Mouse (Mus musculus) left cerebral cortex, postnatal 4 days (tissue): ENCODE data around the gene Lrp10. TPM values are rescaled to one million over a fixed set of nuclear protein-coding genes. Genes with fewer than 3 reads are reported as not detected.
A peak's percentile ranks its signal among the peaks of the same experiment; 100 is the strongest.

Experiments used
- DNase-seq: peaks from one replicate; pipeline ENCODE4 v3.0.0-alpha.2; 2022
- intact Hi-C: fragments of 180-260 bp; cut with DNase I; formaldehyde crosslinking; loops from one replicate; pipeline ENCODE4 v1.15.1; 2025
- total RNA-seq, 2 experiments: library from RNA; stranded (reverse); gene quantifications; 2 replicates each; pipeline ENCODE4 v1.2.3; 2021

The Lrp10 gene
- 10 to 100 TPM; 39.6 to 39.8 TPM for total RNA-seq

DNA sequence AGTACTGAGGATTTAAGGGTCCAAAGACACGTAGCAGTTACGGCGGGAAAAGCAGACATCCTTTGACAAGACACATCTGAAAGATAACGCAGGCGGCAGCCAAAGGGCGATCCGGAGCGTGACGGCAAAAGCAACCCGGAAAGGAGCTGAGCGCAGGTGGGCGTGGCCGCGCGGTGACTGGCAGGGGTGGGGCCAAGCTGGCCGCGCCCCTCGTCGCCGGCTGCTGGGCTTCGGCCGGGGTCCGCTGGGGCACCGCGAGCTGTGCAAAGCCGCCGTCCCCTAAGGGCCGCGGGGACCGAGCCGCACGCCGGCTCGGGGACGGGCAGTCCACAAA lies at the start of gene Lrp10:
Gene Lrp10, plus strand, starts transcription at position 179 of the 334 bp plus-strand sequence.
- intact Hi-C loops, result no loop called here
- peak; percentile 90 for DNase-seq

GRCm38 (mm10) chr14:54415241-54416020 lies 48.5 kb upstream of the Lrp10 start:
- no peak for DNase-seq
- intact Hi-C loops, result loop anchor here (10.0 kb wide), 2 partner anchors 151 to 229 kb away; partner anchors contain the start of genes Cdh24 and Gm17606

- DNase-seq, result no peak
- intact Hi-C loops, result loop anchor here (10.0 kb wide), 2 partner anchors 152 to 228 kb away; partner anchors contain the start of genes Cdh24 and Gm17606
Observed at GRCm38 (mm10) chr14:54416229-54416775, 47.6 kb upstream of the Lrp10 start.

DNA sequence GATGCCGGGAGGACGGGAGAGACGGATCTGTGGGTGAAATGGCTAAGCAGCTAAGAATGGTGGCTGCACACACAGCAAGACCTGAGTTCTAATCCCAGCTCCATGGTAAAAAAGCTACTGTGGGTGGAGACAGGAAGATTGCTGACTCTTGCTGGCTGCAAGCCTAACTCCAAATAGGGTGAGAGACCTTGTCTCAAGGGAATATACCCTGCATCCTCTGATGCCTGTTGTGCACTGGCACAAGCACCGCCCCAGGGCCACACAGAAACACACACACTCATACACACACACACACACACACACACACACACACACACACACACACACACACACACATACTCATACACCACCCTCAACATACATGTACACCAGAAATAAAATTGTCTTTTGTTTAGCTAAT lies 47.1 kb upstream of the Lrp10 start:
- no peak for DNase-seq
- intact Hi-C loops, result loop anchor here (10.0 kb wide), 2 partner anchors 152 to 228 kb away; partner anchors contain the start of genes Cdh24 and Gm17606

- no peak for DNase-seq
- intact Hi-C loops, result loop anchor here (10.0 kb wide), 2 partner anchors 153 to 227 kb away; partner anchors contain the start of genes Cdh24 and Gm17606
Observed at GRCm38 (mm10) chr14:54417623-54418081, 46.3 kb upstream of the Lrp10 start, which contains the start of gene Slc7a7. Gene Slc7a7, minus strand, starts transcription at chr14:54417780.

- intact Hi-C loops, result no loop called here
Observed at GRCm38 (mm10) chr14:54421014-54421413, 42.9 kb upstream of the Lrp10 start.

GRCm38 (mm10) chr14:54423406-54423805 lies 40.5 kb upstream of the Lrp10 start:
- DNase-seq, result no peak
- intact Hi-C loops, result no loop called here

More at GRCm38 (mm10) chr14:54421014-54421413, 42.9 kb upstream of the Lrp10 start:
- DNase-seq, result no peak

DNA sequence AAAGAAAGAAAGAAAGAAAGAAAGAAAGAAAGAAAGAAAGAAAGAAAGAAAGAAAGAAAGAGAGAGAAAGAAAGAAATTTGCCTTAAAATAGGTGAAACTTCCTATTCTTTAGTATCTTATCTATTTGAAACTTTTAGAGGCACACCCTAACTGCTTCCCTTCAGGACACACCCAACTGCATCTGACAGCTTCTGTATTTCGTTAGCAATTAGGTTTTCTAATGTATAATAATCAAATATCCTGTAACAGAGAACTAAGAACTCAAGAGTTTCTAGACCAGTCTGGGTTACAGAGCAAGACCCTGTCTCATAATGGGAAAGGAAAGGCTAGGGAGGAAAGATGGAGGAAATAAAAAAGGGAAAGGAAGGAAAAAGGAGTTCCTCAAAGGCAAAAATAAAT lies 39.3 kb upstream of the Lrp10 start:
- DNase-seq, result no peak
- intact Hi-C loops, result no loop called here

DNA sequence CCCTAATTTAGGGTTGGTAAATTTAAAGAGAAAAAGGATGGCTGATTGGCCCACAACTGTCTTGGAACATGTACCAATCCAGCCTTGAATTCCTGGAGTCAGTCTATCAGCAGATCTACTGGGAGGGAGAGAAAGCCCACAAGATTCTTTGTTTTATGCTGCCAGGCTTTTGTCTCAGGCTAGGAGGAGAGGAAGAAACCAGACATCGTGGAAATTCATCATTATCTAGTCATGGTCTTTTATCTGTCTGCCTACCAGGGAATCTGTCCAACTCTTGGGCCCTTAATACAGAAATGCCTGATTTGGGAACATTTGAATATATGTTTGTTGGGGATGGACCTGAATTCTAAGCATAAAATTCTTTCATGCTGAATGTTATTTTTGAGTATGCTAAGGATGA lies 38.4 kb upstream of the Lrp10 start:
- intact Hi-C loops, result no loop called here
- DNase-seq, result no peak

GRCm38 (mm10) chr14:54426003-54426688 lies 37.8 kb upstream of the Lrp10 start:
- no peak for DNase-seq
- intact Hi-C loops, result no loop called here

DNA sequence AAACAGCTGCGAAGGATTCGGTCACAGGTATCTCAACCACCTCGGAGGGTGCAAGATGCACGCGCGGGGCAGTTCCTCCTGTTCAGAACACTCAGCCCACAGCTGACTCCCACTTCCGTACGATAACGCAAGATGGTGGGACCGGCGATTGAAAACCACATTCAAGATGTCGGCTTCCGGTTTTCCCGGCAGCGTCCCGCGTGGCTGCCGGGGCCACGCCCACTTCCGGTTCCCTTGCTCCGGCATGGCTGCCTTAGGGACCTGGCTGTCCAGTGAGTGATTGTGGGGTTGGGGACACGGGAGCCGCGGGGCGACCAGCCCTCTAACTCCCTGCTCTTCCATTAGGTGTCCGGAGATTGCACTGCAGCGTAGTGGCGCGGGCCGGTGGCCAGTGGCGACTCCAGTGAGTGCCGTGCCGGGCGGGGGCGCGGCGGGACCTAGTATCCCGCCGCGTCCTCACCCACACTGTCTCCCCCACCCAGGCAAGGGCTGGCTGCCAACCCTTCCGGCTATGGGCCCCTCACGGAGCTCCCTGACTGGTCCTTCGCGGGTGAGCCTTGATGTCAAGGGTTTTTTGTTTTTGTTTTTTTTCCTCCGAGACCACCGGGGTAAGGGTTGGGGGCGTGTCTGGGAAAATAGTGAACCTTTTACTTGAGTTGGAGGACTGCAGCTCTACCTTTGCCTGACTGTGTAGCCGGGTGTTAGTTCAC lies 37.1 kb upstream of the Lrp10 start, which contains the start of gene Mrpl52:
Gene Mrpl52, plus strand, starts transcription at position 221 of the 710 bp plus-strand sequence.
- intact Hi-C loops, result no loop called here
- DNase-seq, result peak; percentile 92

- intact Hi-C loops, result no loop called here
- DNase-seq, result no peak
Observed at GRCm38 (mm10) chr14:54427696-54428095, 36.2 kb upstream of the Lrp10 start.

DNA sequence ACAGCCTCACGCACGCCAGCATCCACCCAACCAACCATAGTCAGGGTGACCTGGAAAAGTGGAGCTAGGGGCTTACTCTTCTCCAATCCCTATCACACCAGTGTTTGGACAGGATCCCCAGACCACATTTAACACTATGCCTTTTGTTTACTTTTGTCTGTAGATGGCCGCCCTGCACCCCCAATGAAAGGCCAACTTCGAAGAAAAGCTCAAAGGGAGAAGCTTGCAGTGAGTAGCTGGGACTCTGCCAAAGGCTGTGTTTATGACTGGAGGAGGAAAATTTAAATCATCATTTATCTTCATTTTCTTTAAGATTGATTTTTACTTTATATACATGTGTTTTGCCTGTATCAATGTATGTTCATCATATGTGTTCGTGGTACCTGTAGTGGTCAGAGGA lies 35.5 kb upstream of the Lrp10 start:
- intact Hi-C loops, result no loop called here
- DNase-seq, result no peak

GRCm38 (mm10) chr14:54429332-54430093 lies 34.4 kb upstream of the Lrp10 start:
- no peak for DNase-seq
- intact Hi-C loops, result no loop called here

DNA sequence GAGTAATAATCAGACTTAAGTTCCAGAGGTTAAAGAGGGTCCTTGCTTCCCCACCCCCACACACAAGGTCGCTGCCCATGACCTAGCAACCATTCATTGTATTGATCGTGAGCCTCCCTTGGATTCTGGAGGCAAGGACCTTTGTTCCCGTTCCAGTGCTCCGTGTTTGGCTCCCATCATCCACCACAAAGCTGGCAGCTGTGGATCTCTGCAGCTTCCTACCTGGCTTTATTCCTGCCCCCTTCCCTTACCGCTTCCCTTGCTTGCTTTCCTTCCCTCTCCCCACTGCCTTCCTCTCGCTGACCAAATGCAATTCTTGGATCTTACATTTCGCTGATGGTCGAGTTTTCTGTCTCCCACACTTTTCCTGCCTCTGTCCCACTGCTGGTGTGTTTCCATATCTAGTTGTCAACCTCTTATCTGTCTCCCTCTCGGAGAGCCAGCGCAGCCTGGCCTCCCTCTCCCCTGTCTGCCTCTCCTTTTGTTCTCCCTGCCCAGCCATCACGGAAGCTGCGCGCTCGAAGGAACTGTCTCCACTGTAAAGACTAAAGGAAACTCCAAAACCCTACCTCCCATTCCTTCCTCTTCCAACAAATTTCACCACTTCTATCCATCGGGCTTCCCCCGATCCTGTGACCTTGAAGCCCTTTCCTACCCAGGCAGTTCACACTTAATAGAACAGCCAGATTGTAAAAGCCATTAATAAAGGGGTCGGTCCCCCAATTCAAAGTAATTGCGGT lies 33.4 kb upstream of the Lrp10 start:
- no peak for DNase-seq
- intact Hi-C loops, result no loop called here

- peak; percentile 77 for DNase-seq
- intact Hi-C loops, result no loop called here
Observed at GRCm38 (mm10) chr14:54431334-54432077, 32.4 kb upstream of the Lrp10 start, which contains the start of gene Mmp14. Gene Mmp14, plus strand, starts transcription at chr14:54431612.

DNA sequence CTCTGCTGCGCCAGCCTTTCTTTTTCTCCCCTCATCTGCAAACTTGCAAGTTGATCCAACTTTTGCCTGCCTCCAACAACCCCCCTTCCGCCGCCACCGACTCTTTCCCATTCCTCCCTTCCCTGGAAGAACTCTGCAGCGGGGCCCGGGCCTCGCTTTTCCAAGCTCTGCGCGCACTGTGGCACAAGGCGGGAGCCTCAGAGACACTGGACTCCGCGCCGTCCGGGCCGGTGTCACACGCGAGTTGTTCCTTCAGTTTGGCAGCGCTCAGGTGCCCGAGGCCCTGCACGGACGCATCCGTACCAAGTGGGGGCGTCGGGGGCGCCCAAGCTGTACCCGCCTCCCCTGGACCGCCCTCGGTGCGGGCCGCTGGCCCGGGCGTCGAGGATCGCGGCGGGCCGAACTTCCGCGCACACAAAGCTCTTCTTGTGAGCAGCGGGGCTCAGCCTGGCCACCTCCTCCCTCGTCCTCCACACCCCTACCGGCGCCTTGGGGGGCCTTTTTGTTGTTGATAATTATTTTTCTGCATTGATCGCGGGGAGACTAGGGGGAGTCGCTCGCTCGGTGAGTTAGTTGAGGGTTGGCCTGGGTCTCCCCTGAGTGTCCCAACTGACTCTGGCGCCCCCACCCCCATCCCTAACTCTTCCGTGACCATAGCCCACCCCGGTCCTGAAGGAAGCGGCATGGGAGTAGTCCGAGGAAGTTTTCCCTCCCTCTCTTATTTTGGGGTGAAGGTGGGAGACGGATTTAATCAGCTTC lies 31.7 kb upstream of the Lrp10 start:
- peak; percentile 53 for DNase-seq
- intact Hi-C loops, result no loop called here
